Mouse (Mus musculus) embryonic facial prominence, embryonic 15.5 days (tissue): ENCODE results near the gene Ncoa3. TPM values are rescaled to one million over a fixed set of nuclear protein-coding genes. Genes with fewer than 3 reads are reported as not detected.
"Not testable (repeated sequence)": the region's sequence is repeated elsewhere in the genome, so short reads cannot be mapped to it uniquely, and the experiment has no call there.

Source experiments
- ATAC-seq: fragments of 200-750 bp; cut with Nextera tagmentation; 2 replicates; pipeline ENCODE4 v1.8.0; 2017; ENCODE audit warnings: low read depth, moderate TSS enrichment; ENCODE audit not compliant: insufficient number of reproducible peaks, low FRiP score, low TSS enrichment
- H3K27ac ChIP-seq: fragments of 300-500 bp; sonication (generic); replicated peaks from 2 replicates; pipeline ENCODE4 v1.5.1; 2015; ENCODE audit warnings: mild to moderate bottlenecking, inconsistent platforms
- H3K27me3 ChIP-seq: fragments of 300-500 bp; sonication (generic); 2 replicates; pipeline ENCODE4 v1.6.1; 2015; ENCODE audit warnings: inconsistent platforms
- H3K36me3 ChIP-seq: fragments of 300-500 bp; sonication (generic); 2 replicates; pipeline ENCODE4 v1.6.1; 2015; ENCODE audit warnings: mild to moderate bottlenecking, inconsistent platforms
- H3K4me1 ChIP-seq: fragments of 300-500 bp; sonication (generic); 2 replicates; pipeline ENCODE4 v1.6.1; 2015; ENCODE audit warnings: inconsistent platforms
- H3K4me2 ChIP-seq: fragments of 300-500 bp; sonication (generic); replicated peaks from 2 replicates; pipeline ENCODE4 v1.6.1; 2015; ENCODE audit warnings: mild to moderate bottlenecking, inconsistent platforms
- H3K4me3 ChIP-seq: fragments of 300-500 bp; sonication (generic); replicated peaks from 2 replicates; pipeline ENCODE4 v1.5.1; 2015; ENCODE audit warnings: mild to moderate bottlenecking, inconsistent platforms
- H3K9ac ChIP-seq: fragments of 300-500 bp; sonication (generic); 2 replicates; pipeline ENCODE4 v1.6.1; 2015; ENCODE audit warnings: inconsistent platforms
- H3K9me3 ChIP-seq: fragments of 300-500 bp; sonication (generic); replicated peaks from 2 replicates; pipeline ENCODE4 v1.6.1; 2016; ENCODE audit warnings: inconsistent platforms
- WGBS: fragments of 180-500 bp; shearing (Covaris S2); methylation state at CpG from one replicate; pipeline ENCODE4 v1.1.7; 2015; 5-methylcytosine and 5-hydroxymethylcytosine counted together
- polyA plus RNA-seq: library from polyadenylated mRNA; unstranded; fragments of >200 nt; fragmentation: Nextera tagmentation; extraction: Ambion mirVana; gene quantifications from 2 replicates; pipeline ENCODE4 v1.2.1, GENCODE M21; 2015

The Ncoa3 gene
- polyA plus RNA-seq, 1 experiment from 2014 or later: 14.7 TPM

DNA sequence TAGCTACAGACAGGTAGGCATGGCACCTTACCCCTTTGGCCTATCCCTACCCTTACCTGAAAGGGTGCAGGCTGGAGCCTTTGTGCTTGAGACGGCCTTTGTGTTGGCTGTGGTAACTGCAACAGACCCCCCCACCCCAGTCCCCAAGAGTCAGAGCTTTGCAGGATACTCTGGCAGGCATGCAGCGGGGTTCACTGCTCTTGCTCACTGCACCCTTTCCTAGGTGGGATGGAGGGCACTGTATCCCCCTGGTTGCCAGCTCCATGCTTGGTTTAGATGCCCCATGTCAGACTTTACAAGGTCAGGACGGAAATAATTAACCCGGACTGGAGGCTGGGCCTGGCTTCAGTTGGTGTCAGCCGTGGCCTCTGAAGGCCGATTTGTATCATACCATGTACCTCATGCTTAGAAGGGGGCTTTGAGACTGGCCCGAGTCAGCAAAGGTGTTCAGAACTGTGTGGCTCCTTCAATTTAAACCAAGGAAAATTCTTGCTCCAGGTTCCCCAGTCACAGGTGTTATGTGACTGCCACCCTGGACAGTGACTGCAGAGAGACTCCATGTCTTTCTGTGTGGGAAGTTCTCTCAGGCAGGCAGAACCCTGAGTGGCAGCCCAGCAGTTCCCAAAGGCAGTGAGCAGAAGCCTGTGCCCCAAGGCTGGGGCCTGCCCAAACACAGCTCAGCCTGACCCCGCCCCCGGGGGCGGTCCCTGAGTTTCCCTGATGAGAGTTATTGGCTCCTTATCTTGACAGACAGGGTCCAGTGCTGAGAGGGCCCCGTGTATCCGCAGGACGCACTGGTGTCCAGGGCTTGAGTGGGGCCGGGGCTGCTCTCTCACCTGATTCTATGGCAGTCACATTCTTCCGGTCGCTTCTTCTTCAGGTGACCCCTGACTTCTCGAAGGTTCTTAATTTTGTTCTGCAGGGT, 87.8 kb downstream of the Ncoa3 start:
- peak overlapping the region; percentile 55; the same call in 1 of the 2 replicates for H3K27ac ChIP-seq
- no peak overlapping the region for H3K4me2 ChIP-seq
- no peak overlapping the region for H3K9ac ChIP-seq
- no peaks in the 10 kb centered on the region for H3K27me3 ChIP-seq
- H3K4me1 ChIP-seq: peaks cover 28% of the 10 kb centered on the region
- no peak overlapping the region for H3K4me3 ChIP-seq
- peaks cover 33% of the 10 kb centered on the region for H3K36me3 ChIP-seq
- ATAC-seq: 0 out of 2 replicates have a peak, but pooled peaks have one; percentile 44
- no peaks in the 10 kb centered on the region for H3K9me3 ChIP-seq
- WGBS: 60% methylated on average over 17 of the region's 17 CpGs

GRCm38 (mm10) chr2:166080967-166081750, 88.7 kb downstream of the Ncoa3 start:
- Histone ChIP-seq H3K27me3 (no peaks in the 10 kb centered on the region), H3K9ac (no peak overlapping the region), H3K36me3 (peaks cover 35% of the 10 kb centered on the region), H3K9me3 (no peaks in the 10 kb centered on the region), H3K4me1 (peaks cover 21% of the 10 kb centered on the region), H3K27ac (peak overlapping the region; percentile 55; the same call in 1 of the 2 replicates), H3K4me2 (no peak overlapping the region), H3K4me3 (no peak overlapping the region)
- ATAC-seq: no peak
- 84% methylated on average over 21 of the region's 21 CpGs for WGBS

DNA sequence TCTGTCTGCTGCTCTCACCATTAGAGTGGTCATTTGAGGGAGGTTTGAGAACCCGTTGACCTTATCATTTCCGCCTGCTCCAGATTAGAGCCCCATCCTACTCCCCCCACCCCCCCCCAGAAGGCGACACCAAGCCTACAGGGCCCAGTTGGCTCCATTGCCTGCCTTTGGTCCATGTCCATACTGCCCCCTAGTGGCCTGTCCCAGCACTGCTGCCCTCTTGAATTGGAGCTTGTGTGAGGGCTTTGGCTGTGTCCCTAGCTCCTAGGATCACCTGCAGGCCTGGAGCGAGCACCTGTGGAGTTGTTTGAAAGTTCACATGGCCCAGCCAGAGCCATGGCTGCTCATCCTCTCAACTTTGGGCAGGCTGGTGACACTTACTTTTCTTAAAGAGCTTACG, 89.8 kb downstream of the Ncoa3 start:
- 57% methylated on average over 5 of the region's 5 CpGs for WGBS
- peaks cover 34% of the 10 kb centered on the region for H3K36me3 ChIP-seq
- no peak for ATAC-seq

DNA sequence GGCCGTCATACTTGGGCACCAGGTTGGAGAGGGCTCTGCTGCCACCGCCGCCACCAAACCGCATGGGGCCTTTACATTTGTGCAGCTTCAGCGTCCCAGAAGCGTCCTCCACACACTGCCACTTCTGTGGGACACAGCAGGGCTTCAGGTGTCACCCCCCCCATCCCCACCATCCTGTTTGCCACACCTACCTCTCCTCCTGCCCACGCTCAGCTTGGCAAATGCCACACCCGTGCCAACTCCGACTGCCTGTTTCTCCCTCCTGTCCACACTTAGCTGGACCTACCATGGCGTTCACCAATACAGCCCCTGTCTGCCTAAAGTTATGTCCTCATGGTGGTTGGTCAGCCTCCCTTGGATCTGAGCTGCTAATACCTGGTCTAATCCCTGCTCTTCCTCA, 90.2 kb downstream of the Ncoa3 start:
- Histone ChIP-seq H3K36me3 (peaks cover 33% of the 10 kb centered on the region), H3K9me3 (no peaks in the 10 kb centered on the region), H3K27ac (no peak overlapping the region), H3K4me2 (no peak overlapping the region), H3K4me3 (no peak overlapping the region), H3K4me1 (peaks cover 24% of the 10 kb centered on the region), H3K9ac (no peak overlapping the region), H3K27me3 (no peaks in the 10 kb centered on the region)
- 85% methylated on average over 10 of the region's 10 CpGs for WGBS
- ATAC-seq: no peak

More for the DNA sequence above, 89.8 kb downstream of the Ncoa3 start:
- no peak overlapping the region for H3K27ac ChIP-seq
- H3K4me3 ChIP-seq: no peak overlapping the region
- H3K9me3 ChIP-seq: no peaks in the 10 kb centered on the region
- H3K4me2 ChIP-seq: no peak overlapping the region
- H3K4me1 ChIP-seq: peaks cover 24% of the 10 kb centered on the region
- no peaks in the 10 kb centered on the region for H3K27me3 ChIP-seq
- H3K9ac ChIP-seq: no peak overlapping the region

DNA sequence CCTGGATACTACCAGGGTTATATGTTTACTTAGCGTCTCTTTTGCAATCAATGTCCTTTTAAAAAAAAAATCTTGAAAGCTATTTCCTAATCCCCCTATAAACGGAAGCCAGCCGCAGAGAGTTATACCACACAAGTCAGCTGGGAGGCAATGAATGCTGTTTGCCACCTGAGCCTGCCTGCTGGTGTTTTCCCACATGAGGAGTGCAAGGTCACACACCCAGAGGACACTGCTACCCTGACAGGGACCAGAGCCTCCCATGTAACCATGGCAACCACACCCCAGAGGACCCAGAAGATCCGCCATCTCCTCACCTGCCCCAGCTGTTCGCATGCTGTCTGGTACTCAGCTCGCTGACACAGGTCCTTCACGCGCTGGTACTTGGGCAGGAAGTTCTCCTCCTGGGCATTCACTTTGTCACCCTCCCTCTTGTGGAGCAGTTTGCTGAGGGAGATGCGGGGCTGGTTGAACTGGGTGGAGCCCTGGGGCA, 91.2 kb downstream of the Ncoa3 start:
- no peaks in the 10 kb centered on the region for H3K27me3 ChIP-seq
- H3K27ac ChIP-seq: no peak overlapping the region
- H3K9ac ChIP-seq: no peak overlapping the region
- no peak overlapping the region for H3K4me3 ChIP-seq
- H3K4me2 ChIP-seq: no peak overlapping the region
- ATAC-seq: peak; percentile 52; the same call in 1 of the 2 replicates
- 56% methylated on average over 9 of the region's 9 CpGs for WGBS
- no peaks in the 10 kb centered on the region for H3K9me3 ChIP-seq
- H3K4me1 ChIP-seq: peaks cover 24% of the 10 kb centered on the region
- H3K36me3 ChIP-seq: peaks cover 25% of the 10 kb centered on the region

DNA sequence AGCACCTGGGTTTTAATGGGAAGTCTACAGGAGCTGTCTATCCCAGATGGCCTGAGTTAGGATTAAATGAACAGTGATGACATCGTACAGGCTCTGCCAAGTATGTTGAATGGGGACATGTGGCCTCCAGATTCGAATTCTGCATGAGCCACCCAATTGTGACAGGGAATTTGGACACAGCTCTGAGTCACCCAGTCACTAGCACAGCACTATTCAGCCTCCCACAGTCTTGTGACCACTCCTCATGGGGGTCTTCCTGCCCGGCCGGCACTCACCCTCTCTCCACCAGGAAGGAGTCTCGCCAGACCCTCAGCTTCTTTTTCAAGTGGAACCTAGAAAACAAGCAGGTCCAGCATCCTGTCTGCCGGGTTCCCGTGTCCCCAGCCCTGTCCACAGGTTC, 91.7 kb downstream of the Ncoa3 start:
- H3K4me2 ChIP-seq: no peak overlapping the region
- no peak overlapping the region for H3K4me3 ChIP-seq
- no peaks in the 10 kb centered on the region for H3K9me3 ChIP-seq
- peaks cover 20% of the 10 kb centered on the region for H3K36me3 ChIP-seq
- H3K27ac ChIP-seq: no peak overlapping the region
- peaks cover 24% of the 10 kb centered on the region for H3K4me1 ChIP-seq
- ATAC-seq: no peak
- H3K9ac ChIP-seq: no peak overlapping the region
- no peaks in the 10 kb centered on the region for H3K27me3 ChIP-seq
- 70% methylated on average over 7 of the region's 7 CpGs for WGBS

GRCm38 (mm10) chr2:166084964-166085363, 92.5 kb downstream of the Ncoa3 start:
- H3K9ac ChIP-seq, H3K9me3 ChIP-seq, H3K4me2 ChIP-seq, ATAC-seq, H3K4me3 ChIP-seq, H3K27me3 ChIP-seq, H3K27ac ChIP-seq: not testable (repeated sequence)
- WGBS: 35% methylated on average over 6 of the region's 6 CpGs
- peaks cover 26% of the 10 kb centered on the region for H3K4me1 ChIP-seq
- peaks cover 13% of the 10 kb centered on the region; the same call in 1 of the 2 replicates for H3K36me3 ChIP-seq

DNA sequence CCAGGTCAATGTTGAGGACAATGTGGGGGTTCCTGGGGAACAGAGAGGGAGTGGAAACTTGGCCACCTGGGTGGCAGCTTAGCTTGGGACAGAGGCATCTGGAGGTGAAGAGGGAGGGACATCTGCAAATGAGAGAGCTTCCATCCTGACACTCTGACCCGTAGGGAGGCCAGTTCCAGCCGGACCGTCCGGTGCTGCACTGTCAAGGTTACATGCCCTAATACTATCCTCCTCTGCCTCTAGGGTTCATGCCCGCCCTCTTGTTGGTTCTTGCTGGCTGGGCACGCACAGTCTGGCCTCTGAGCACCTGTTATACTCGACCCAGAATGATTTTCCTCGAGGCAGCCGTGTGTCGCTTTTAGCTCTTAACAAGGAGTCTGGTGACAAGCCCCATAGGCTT, 93.3 kb downstream of the Ncoa3 start:
- H3K9ac ChIP-seq: no peak overlapping the region
- peaks cover 26% of the 10 kb centered on the region for H3K4me1 ChIP-seq
- no peak overlapping the region for H3K4me3 ChIP-seq
- H3K27ac ChIP-seq: no peak overlapping the region
- no peak for ATAC-seq
- H3K27me3 ChIP-seq: no peaks in the 10 kb centered on the region
- H3K36me3 ChIP-seq: peaks cover 14% of the 10 kb centered on the region; the same call in 1 of the 2 replicates
- H3K4me2 ChIP-seq: no peak overlapping the region
- H3K9me3 ChIP-seq: no peaks in the 10 kb centered on the region
- WGBS: 80% methylated on average over 10 of the region's 10 CpGs

GRCm38 (mm10) chr2:166086457-166087233, 94.2 kb downstream of the Ncoa3 start:
- peaks cover 21% of the 10 kb centered on the region for H3K4me1 ChIP-seq
- no peak overlapping the region for H3K9ac ChIP-seq
- H3K4me2 ChIP-seq: no peak overlapping the region
- no peak for ATAC-seq
- WGBS: 84% methylated on average over 29 of the region's 29 CpGs
- H3K36me3 ChIP-seq: peaks cover 22% of the 10 kb centered on the region; the same call in 1 of the 2 replicates
- H3K27me3 ChIP-seq: no peaks in the 10 kb centered on the region
- H3K27ac ChIP-seq: no peak overlapping the region
- H3K4me3 ChIP-seq: no peak overlapping the region
- no peaks in the 10 kb centered on the region for H3K9me3 ChIP-seq

DNA sequence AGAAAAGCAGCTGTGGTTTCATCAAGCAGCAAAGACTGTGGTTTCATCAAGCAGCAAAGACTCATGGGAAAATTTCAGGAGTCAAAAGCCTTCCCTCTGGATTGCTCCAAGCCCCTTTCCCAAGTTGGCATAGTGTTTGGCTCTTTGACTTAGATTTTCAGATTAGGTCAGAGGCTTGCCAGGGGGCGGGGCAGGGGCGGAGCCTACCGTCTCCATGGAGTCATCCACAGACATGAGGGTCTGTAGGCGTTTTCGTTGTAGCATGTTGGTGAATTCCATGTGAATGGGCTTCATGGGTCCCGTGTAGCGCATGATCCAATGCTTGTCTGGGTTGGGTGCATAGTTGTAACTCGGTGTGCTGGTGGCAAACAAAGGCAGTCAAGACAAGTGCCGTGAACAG, 96.6 kb downstream of the Ncoa3 start:
- ATAC-seq: no peak
- H3K4me1 ChIP-seq: peaks cover 15% of the 10 kb centered on the region
- H3K4me2 ChIP-seq: no peak overlapping the region
- no peaks in the 10 kb centered on the region for H3K27me3 ChIP-seq
- no peak overlapping the region for H3K27ac ChIP-seq
- 87% methylated on average over 9 of the region's 9 CpGs for whole genome bisulfite sequencing
- H3K9ac ChIP-seq: no peak overlapping the region
- H3K36me3 ChIP-seq: peaks cover 45% of the 10 kb centered on the region
- H3K9me3 ChIP-seq: no peaks in the 10 kb centered on the region
- no peak overlapping the region for H3K4me3 ChIP-seq
